Mouse (Mus musculus): ENCODE measurements at regions not wholly inside any gene's neighbourhood (a gene's known extent, or its start where the extent isn't known, plus 50 kb on each side); places are given as distances from the start of the nearest gene placed in this dataset.

- peak; percentile 16 for DNase-seq
Measured at GRCm38 (mm10) chr5:90029751-90030150, 146.6 kb upstream of the Adamts3 start.

- DNase-seq: no peak
Measured at GRCm38 (mm10) chr5:90026835-90027753, 144.0 kb upstream of the Adamts3 start.

GRCm38 (mm10) chr5:90021447-90021846 lies 138.3 kb upstream of the Adamts3 start:
- no peak for DNase-seq

GRCm38 (mm10) chr5:90000758-90001157 lies 117.6 kb upstream of the Adamts3 start:
- no peak for DNase-seq

- no peak for DNase-seq
Measured at GRCm38 (mm10) chr5:89991568-89991967, 108.4 kb upstream of the Adamts3 start.

- DNase-seq: no peak
Measured at GRCm38 (mm10) chr5:89981627-89982026, 98.5 kb upstream of the Adamts3 start.

GRCm38 (mm10) chr5:89980204-89980603 lies 97.1 kb upstream of the Adamts3 start:
- DNase-seq: no peak

- no peak for DNase-seq
Measured at GRCm38 (mm10) chr5:89952611-89953010, 69.5 kb upstream of the Adamts3 start.

GRCm38 (mm10) chr5:89945660-89945925 lies 62.5 kb upstream of the Adamts3 start:
- DNase-seq: no peak

GRCm38 (mm10) chr5:89944855-89945659 lies 61.9 kb upstream of the Adamts3 start:
- no peak for DNase-seq

GRCm38 (mm10) chr5:89943276-89944127 lies 60.4 kb upstream of the Adamts3 start:
- no peak for DNase-seq

- DNase-seq: no peak
Measured at GRCm38 (mm10) chr5:89942244-89942643, 59.1 kb upstream of the Adamts3 start.

- no peak for DNase-seq
Measured at GRCm38 (mm10) chr5:89932999-89933398, 49.9 kb upstream of the Adamts3 start.

All from kidney, adult 11 months (tissue).